Mouse (Mus musculus) MEL (cell line): Measurements from ENCODE around the gene Id3. TPM values are rescaled to one million over a fixed set of nuclear protein-coding genes. Genes with fewer than 3 reads are reported as not detected.

Source experiments
- DNase-seq: peaks from one replicate; pipeline ENCODE4 v3.0.0; 2011; ENCODE audit warnings: low read depth, low spot score
- H3K27ac ChIP-seq: 2 replicates; pipeline ENCODE4 v1.5.1; 2012; ENCODE audit warnings: low read depth, mild to moderate bottlenecking, control low read depth, low read length, moderate library complexity; ENCODE audit not compliant: control insufficient read depth
- H3K27me3 ChIP-seq, 2 experiments: fragments of 150-350 bp in 1 of 2; sonication (generic) in 1 of 2; 2 replicates each; pipeline ENCODE4 v1.6.1; 2012; ENCODE audit warnings: low read length in 2 of 2, mild to moderate bottlenecking in 2 of 2, improper control_type of control experiment in 1 of 2, moderate library complexity in 1 of 2; ENCODE audit not compliant: insufficient read depth in 2 of 2, control insufficient read depth in 1 of 2
- H3K36me3 ChIP-seq, 2 experiments: 2 replicates each; pipeline ENCODE4 v1.6.1; 2012 to 2014; ENCODE audit warnings: low read length in 2 of 2, improper control_type of control experiment in 1 of 2, inconsistent platforms in 1 of 2, mild to moderate bottlenecking in 1 of 2; ENCODE audit not compliant: insufficient read depth in 2 of 2, control insufficient read depth in 1 of 2
- H3K4me1 ChIP-seq, 2 experiments: fragments of 150-350 bp in 1 of 2; sonication (generic) in 1 of 2; 2 replicates each; pipeline ENCODE4 v1.6.1; 2012; ENCODE audit warnings: low read length in 2 of 2, improper control_type of control experiment in 1 of 2, mild to moderate bottlenecking in 1 of 2; ENCODE audit not compliant: insufficient read depth in 2 of 2, control insufficient read depth in 1 of 2
- H3K4me3 ChIP-seq, 2 experiments: fragments of 150-350 bp in 1 of 2; sonication (generic) in 1 of 2; 2 replicates each; pipeline ENCODE4 v1.5.1; 2012; ENCODE audit warnings: low read depth in 2 of 2, low read length in 2 of 2, mild to moderate bottlenecking in 2 of 2, moderate library complexity in 2 of 2, control low read depth in 1 of 2, improper control_type of control experiment in 1 of 2; ENCODE audit not compliant: control insufficient read depth in 1 of 2, insufficient read depth in 1 of 2
- H3K79me2 ChIP-seq: 2 replicates; pipeline ENCODE4 v1.6.1; 2012; ENCODE audit warnings: mild to moderate bottlenecking, low read length, moderate library complexity; ENCODE audit not compliant: control insufficient read depth, poor library complexity, insufficient read depth
- H3K9ac ChIP-seq: 2 replicates; pipeline ENCODE4 v1.6.1; 2012; ENCODE audit warnings: low read depth, mild to moderate bottlenecking, control low read depth, low read length, moderate library complexity; ENCODE audit not compliant: control insufficient read depth, poor library complexity, severe bottlenecking
- H3K9me3 ChIP-seq: fragments of 150-350 bp; sonication (generic); replicated peaks from 2 replicates; pipeline ENCODE4 v1.6.1; 2012; ENCODE audit warnings: mild to moderate bottlenecking, low read length, improper control_type of control experiment, moderate library complexity; ENCODE audit not compliant: insufficient read depth
- CTCF ChIP-seq, 3 experiments: IDR thresholded peaks in 2 of 3; conservative IDR thresholded peaks in 1 of 3; 2 replicates each; pipeline ENCODE4 v1.5.1; 2011 to 2012; ENCODE audit warnings: low read length in 3 of 3, low read depth in 2 of 3, mild to moderate bottlenecking in 2 of 3, improper control_type of control experiment in 1 of 3, inconsistent platforms in 1 of 3, mixed read lengths in 1 of 3, moderate library complexity in 1 of 3; ENCODE audit not compliant: control insufficient read depth in 1 of 3, insufficient read depth in 1 of 3, poor library complexity in 1 of 3, severe bottlenecking in 1 of 3
- E2F4 ChIP-seq: IDR thresholded peaks from 2 replicates; pipeline ENCODE4 v1.6.1; 2011; ENCODE audit warnings: low read depth, low read length, improper control_type of control experiment, borderline replicate concordance
- GABPA ChIP-seq: IDR thresholded peaks from 2 replicates; pipeline ENCODE4 v1.6.1; 2012; ENCODE audit warnings: low read depth, mild to moderate bottlenecking, inconsistent platforms, low read length, improper control_type of control experiment, moderate library complexity
- HCFC1 ChIP-seq: IDR thresholded peaks from 2 replicates; pipeline ENCODE4 v1.6.1; 2012; ENCODE audit warnings: low read depth, mild to moderate bottlenecking, inconsistent platforms, low read length, improper control_type of control experiment, moderate library complexity
- MAX ChIP-seq: IDR thresholded peaks from 2 replicates; pipeline ENCODE4 v1.6.1; 2011; ENCODE audit warnings: low read length, improper control_type of control experiment
- MAZ ChIP-seq: IDR thresholded peaks from 2 replicates; pipeline ENCODE4 v1.6.1; 2012; ENCODE audit warnings: low read depth, mild to moderate bottlenecking, inconsistent platforms, low read length, improper control_type of control experiment
- MEF2A ChIP-seq: IDR thresholded peaks from 2 replicates; pipeline ENCODE4 v1.6.1; 2014; ENCODE audit warnings: low read depth, mild to moderate bottlenecking, inconsistent platforms, low read length, improper control_type of control experiment; ENCODE audit not compliant: poor library complexity, insufficient replicate concordance, severe bottlenecking; ENCODE audit errors: extremely low read depth
- MXI1 ChIP-seq: IDR thresholded peaks from 2 replicates; pipeline ENCODE4 v1.6.1; 2011; ENCODE audit warnings: mild to moderate bottlenecking, low read depth, low read length, improper control_type of control experiment
- MYB ChIP-seq: IDR thresholded peaks from 2 replicates; pipeline ENCODE4 v1.6.1; 2011; ENCODE audit warnings: mild to moderate bottlenecking, low read depth, low read length, improper control_type of control experiment
- NRF1 ChIP-seq: IDR thresholded peaks from 2 replicates; pipeline ENCODE4 v1.6.1; 2014; ENCODE audit warnings: low read depth, mild to moderate bottlenecking, inconsistent platforms, low read length, improper control_type of control experiment, moderate library complexity; ENCODE audit not compliant: poor library complexity, insufficient read depth, severe bottlenecking
- RAD21 ChIP-seq: IDR thresholded peaks from 2 replicates; pipeline ENCODE4 v1.6.1; 2011; ENCODE audit warnings: mild to moderate bottlenecking, low read depth, low read length, improper control_type of control experiment
- SMC3 ChIP-seq: IDR thresholded peaks from 2 replicates; pipeline ENCODE4 v1.6.1; 2011; ENCODE audit warnings: low read depth, low read length, improper control_type of control experiment
- TCF12 ChIP-seq: IDR thresholded peaks from 2 replicates; pipeline ENCODE4 v1.6.1; 2014; ENCODE audit warnings: low read depth, mild to moderate bottlenecking, inconsistent platforms, low read length, improper control_type of control experiment, moderate library complexity
- UBTF ChIP-seq: IDR thresholded peaks from 2 replicates; pipeline ENCODE4 v1.6.1; 2012; ENCODE audit warnings: low read depth, mild to moderate bottlenecking, inconsistent platforms, low read length, improper control_type of control experiment, moderate library complexity, borderline replicate concordance; ENCODE audit not compliant: insufficient read depth
- USF1 ChIP-seq: IDR thresholded peaks from 2 replicates; pipeline ENCODE4 v1.6.1; 2014; ENCODE audit warnings: low read depth, mild to moderate bottlenecking, inconsistent platforms, low read length, improper control_type of control experiment, moderate library complexity
- USF2 ChIP-seq, 2 experiments: IDR thresholded peaks; 2 replicates each; pipeline ENCODE4 v1.6.1; 2011 to 2012; ENCODE audit warnings: improper control_type of control experiment in 2 of 2, low read length in 2 of 2, borderline replicate concordance in 1 of 2, inconsistent platforms in 1 of 2, low read depth in 1 of 2, mild to moderate bottlenecking in 1 of 2; ENCODE audit not compliant: insufficient read depth in 1 of 2
- ZC3H11A ChIP-seq: IDR thresholded peaks from 2 replicates; pipeline ENCODE4 v1.6.1; 2012; ENCODE audit warnings: low read depth, mild to moderate bottlenecking, inconsistent platforms, low read length, improper control_type of control experiment
- ZNF384 ChIP-seq: IDR thresholded peaks from 2 replicates; pipeline ENCODE4 v1.6.1; 2012; ENCODE audit warnings: low read depth, mild to moderate bottlenecking, inconsistent platforms, low read length, improper control_type of control experiment
- polyA plus RNA-seq, 2 experiments: library from polyadenylated mRNA; stranded (reverse) in 1 of 2; unstranded in 1 of 2; fragments of >175 nt in 1 of 2; fragments of >200 nt in 1 of 2; gene quantifications; 2 replicates each; pipeline versions ENCODE4 v1.2.1 to v1.2.4; 2012; ENCODE audit warnings: low replicate concordance in 2 of 2, low read depth in 1 of 2; ENCODE audit not compliant: insufficient read length in 2 of 2, insufficient read depth in 1 of 2, missing spikeins in 1 of 2
- total RNA-seq: library from RNA; depleted of rRNA; stranded (reverse); fragments of 300-350 nt; gene quantifications from 2 replicates; pipeline ENCODE4 v1.2.3, GENCODE M21; 2012

Id3 gene
- total and polyA plus RNA-seq, 3 experiments: 0.17 to 0.27 TPM; not detected in 1

DNA sequence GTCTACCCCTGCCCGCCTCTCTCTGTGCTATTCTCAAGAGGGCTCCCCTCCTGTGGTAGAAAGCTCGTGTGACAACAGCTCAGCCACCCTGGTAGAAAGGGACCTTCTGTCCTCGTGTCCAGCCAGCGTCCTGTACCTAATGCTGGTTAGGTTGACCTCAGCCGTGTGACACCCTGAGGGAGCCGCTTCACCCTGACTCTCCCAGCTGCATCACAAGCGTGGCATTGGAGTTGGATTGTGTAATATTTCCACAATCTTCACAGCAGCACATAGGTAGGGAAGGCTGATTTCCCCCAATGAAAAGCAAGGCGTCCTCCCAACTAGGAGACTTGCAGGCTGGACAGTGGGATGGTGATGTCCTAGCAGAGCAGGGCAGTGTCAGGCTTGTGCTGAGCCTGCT, 43.0 kb downstream of the Id3 start:
- no peak overlapping the region for H3K27ac ChIP-seq
- DNase-seq: no peak
- no peak overlapping the region for H3K9ac ChIP-seq
- H3K36me3 ChIP-seq: peaks cover 0 to 9% of the 10 kb centered on the region in 2 experiments
- no peaks in the 10 kb centered on the region for H3K9me3 ChIP-seq
- TF ChIP-seq MYB (no peak), MAZ (no peak), RAD21 (no peak), TCF12 (no peak), MEF2A (no peak), E2F4 (no peak), USF1 (no peak)
- H3K4me3 ChIP-seq: no peak overlapping the region
- no peaks in the 10 kb centered on the region for H3K27me3 ChIP-seq
- H3K79me2 ChIP-seq: no peaks in the 10 kb centered on the region
- peaks cover 0 to 7% of the 10 kb centered on the region in 2 experiments; a peak in 2 of 4 replicates for H3K4me1 ChIP-seq

DNA sequence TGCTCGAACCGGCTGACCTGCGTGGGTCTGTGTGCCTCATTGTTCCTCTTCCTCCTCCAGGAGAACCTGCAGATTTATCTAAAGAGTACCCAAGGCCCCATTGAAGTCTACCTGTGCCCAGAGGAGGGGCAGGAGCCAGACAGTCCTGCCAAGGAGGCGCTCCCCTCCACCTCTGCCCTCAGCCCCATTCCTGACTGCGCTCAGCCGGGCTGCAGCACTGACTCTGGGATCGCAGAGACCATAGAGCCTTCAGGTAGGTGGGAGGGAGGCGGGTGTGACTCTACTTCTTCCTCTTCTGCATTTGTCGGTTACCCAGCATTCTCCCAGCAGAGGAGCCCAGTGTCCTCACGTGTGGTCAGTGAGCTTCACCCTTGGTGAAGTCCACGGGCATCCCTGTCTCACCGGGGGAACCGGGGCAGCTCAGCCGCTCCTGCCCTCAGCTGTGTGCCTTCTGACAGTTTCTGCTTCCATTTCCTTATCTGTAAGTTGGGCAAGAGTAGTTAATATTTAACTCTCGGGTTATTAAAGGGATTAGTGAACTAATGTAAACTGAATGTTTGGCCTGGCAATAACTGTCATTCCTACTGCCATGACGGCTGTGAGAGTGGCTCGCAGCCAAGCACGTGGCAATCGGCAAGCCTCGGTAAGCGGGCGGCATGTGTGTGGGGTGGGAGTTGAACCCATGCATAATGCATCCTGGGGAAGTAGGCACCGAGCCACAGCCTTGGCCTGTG, 43.6 kb downstream of the Id3 start:
- Histone ChIP-seq H3K36me3 (peaks cover 0 to 9% of the 10 kb centered on the region in 2 experiments), H3K27me3 (no peaks in the 10 kb centered on the region), H3K4me1 (peaks cover 0 to 7% of the 10 kb centered on the region in 2 experiments; a peak in 2 of 4 replicates), H3K9me3 (no peaks in the 10 kb centered on the region), H3K4me3 (no peak overlapping the region), H3K27ac (no peak overlapping the region), H3K79me2 (no peaks in the 10 kb centered on the region), H3K9ac (no peak overlapping the region)
- TF ChIP-seq UBTF: no peak
- no peak for DNase-seq

DNA sequence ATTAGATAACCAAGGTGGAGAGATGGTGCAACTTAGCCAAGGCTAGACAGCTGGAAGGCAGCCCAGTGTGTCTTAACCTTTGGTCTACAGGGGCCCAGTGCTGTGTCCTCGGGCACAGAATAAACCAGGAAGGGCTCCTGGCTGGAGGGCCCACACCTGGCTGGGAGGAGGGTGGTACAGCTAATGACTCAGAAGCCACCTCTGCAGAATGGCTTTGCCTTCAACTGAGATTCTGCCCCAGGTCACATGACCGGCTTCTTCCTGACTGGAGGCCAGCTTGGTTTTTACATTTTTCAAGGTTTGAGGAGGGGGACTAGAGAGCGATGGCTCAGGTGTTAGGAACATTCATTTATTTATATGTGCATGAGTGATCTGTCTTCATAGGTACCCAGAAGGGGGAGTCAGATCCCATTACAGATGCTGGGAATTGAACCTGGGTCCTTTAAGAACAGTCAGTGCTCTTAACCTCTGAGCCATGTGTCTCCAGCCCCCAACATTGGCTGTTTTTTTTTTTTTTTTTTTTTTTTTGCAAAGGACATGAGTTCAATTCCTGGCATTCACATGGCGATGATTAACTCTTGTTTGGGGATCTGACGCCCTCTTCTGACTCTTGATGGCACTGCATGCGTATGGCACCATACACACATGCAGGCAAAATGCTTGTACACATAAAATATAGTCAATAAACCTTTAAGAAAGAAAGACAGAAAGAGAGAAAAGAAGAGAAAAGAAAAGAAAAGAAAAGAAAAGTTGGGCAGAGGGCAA, 45.9 kb downstream of the Id3 start:
- H3K4me3 ChIP-seq: no peak overlapping the region
- H3K4me1 ChIP-seq: peaks cover 0 to 6% of the 10 kb centered on the region in 2 experiments; a peak in 2 of 4 replicates
- H3K27me3 ChIP-seq: no peaks in the 10 kb centered on the region
- peaks cover 0 to 6% of the 10 kb centered on the region in 2 experiments for H3K36me3 ChIP-seq
- H3K9ac ChIP-seq: no peak overlapping the region
- no peaks in the 10 kb centered on the region for H3K79me2 ChIP-seq
- no peaks in the 10 kb centered on the region for H3K9me3 ChIP-seq
- H3K27ac ChIP-seq: no peak overlapping the region
- peak; percentile 57 for DNase-seq
- no peak for TF ChIP-seq HCFC1
- TF ChIP-seq MAX: no peak
- peak; percentile 46 to 53 (median 53) for TF ChIP-seq CTCF (IDR thresholded peaks at IDR 0.05 in 2 of 3, conservative IDR thresholded peaks at IDR 0.05 in 1 of 3; ENCODE audit: control insufficient read depth in 1 of 3, insufficient read depth in 1 of 3, low read depth in 2 of 3, low read length in 3 of 3, poor library complexity in 1 of 3, severe bottlenecking in 1 of 3)
- TF ChIP-seq GABPA: no peak
- peak; percentile 45 for TF ChIP-seq RAD21
- peak; percentile 53 for TF ChIP-seq SMC3
- peak; percentile 61 for TF ChIP-seq USF1
- no peak for TF ChIP-seq MXI1
- no peak for TF ChIP-seq USF2 (IDR thresholded peaks at IDR 0.05; ENCODE audit: borderline replicate concordance in 1 of 2, insufficient read depth in 1 of 2, low read depth in 1 of 2, low read length in 2 of 2)
- TF ChIP-seq NRF1: no peak
- TF ChIP-seq ZC3H11A: peak; percentile 37; the same call in 1 of the 2 replicates
- TF ChIP-seq ZNF384: peak; percentile 77
